Mouse (Mus musculus): ENCODE data around the gene Otp. TPM values are rescaled to one million over a fixed set of nuclear protein-coding genes. Genes with fewer than 3 reads are reported as not detected.
A peak's percentile ranks its signal among the peaks of the same experiment; 100 is the strongest.

Gene Otp
- not detected for total RNA-seq (2022)

GRCm38 (mm10) chr13:94875396-94875880, at the start of gene Otp:
TSS of gene Otp (plus strand) at chr13:94875602.
- no peak for DNase-seq (ENCODE audit: low spot score in 2 of 2)

GRCm38 (mm10) chr13:94826389-94826788, 49.0 kb upstream of the Otp start:
- no peak for DNase-seq (ENCODE audit: low spot score in 2 of 2)

GRCm38 (mm10) chr13:94826986-94827385, 48.4 kb upstream of the Otp start:
- DNase-seq (ENCODE audit: low spot score in 2 of 2): no peak

- DNase-seq (ENCODE audit: low spot score in 2 of 2): no peak
These were observed 47.6 kb upstream of the Otp start for GRCm38 (mm10) chr13:94827847-94828246.

- no peak for DNase-seq (ENCODE audit: low spot score in 2 of 2)
These were observed 37.2 kb upstream of the Otp start for GRCm38 (mm10) chr13:94838047-94838720.

GRCm38 (mm10) chr13:94838756-94839337, 36.6 kb upstream of the Otp start:
- DNase-seq (ENCODE audit: low spot score in 2 of 2): no peak

GRCm38 (mm10) chr13:94843236-94843635, 32.2 kb upstream of the Otp start:
- DNase-seq (ENCODE audit: low spot score in 2 of 2): no peak

GRCm38 (mm10) chr13:94847870-94848269, 27.5 kb upstream of the Otp start:
- DNase-seq (ENCODE audit: low spot score in 2 of 2): no peak

GRCm38 (mm10) chr13:94849351-94849750, 26.1 kb upstream of the Otp start:
- no peak for DNase-seq (ENCODE audit: low spot score in 2 of 2)

- no peak for DNase-seq (ENCODE audit: low spot score in 2 of 2)
These were observed 17.3 kb upstream of the Otp start for GRCm38 (mm10) chr13:94858016-94858575.

GRCm38 (mm10) chr13:94859256-94859655, 16.1 kb upstream of the Otp start:
- no peak for DNase-seq (ENCODE audit: low spot score in 2 of 2)

GRCm38 (mm10) chr13:94862491-94863230, 12.7 kb upstream of the Otp start:
- DNase-seq (ENCODE audit: low spot score in 2 of 2): no peak

GRCm38 (mm10) chr13:94866906-94867305, 8.5 kb upstream of the Otp start:
- no peak for DNase-seq (ENCODE audit: low spot score in 2 of 2)

- no peak for DNase-seq (ENCODE audit: low spot score in 2 of 2)
These were observed 7.6 kb upstream of the Otp start for GRCm38 (mm10) chr13:94867772-94868171.

- peak in 1 of 2 experiments; percentile 22 for DNase-seq (ENCODE audit: low spot score in 2 of 2)
These were observed 6.9 kb upstream of the Otp start for GRCm38 (mm10) chr13:94868478-94868950.

GRCm38 (mm10) chr13:94869541-94869940, 5.9 kb upstream of the Otp start:
- DNase-seq (ENCODE audit: low spot score in 2 of 2): no peak

- no peak for DNase-seq (ENCODE audit: low spot score in 2 of 2)
These were observed 5.3 kb upstream of the Otp start for GRCm38 (mm10) chr13:94870071-94870460.

- DNase-seq (ENCODE audit: low spot score in 2 of 2): no peak
These were observed 4.8 kb upstream of the Otp start for GRCm38 (mm10) chr13:94870461-94871186.

- DNase-seq (ENCODE audit: low spot score in 2 of 2): no peak
These were observed 3.5 kb upstream of the Otp start for GRCm38 (mm10) chr13:94871806-94872320.

- no peak for DNase-seq (ENCODE audit: low spot score in 2 of 2)
These were observed 3.0 kb upstream of the Otp start for GRCm38 (mm10) chr13:94872439-94872838.
